Mouse (Mus musculus) midbrain, embryonic 11.5 days (tissue): Measurements from ENCODE around the gene Atg2a. TPM values are rescaled to one million over a fixed set of nuclear protein-coding genes. Genes with fewer than 3 reads are reported as not detected.

ENCODE experiments used
- ATAC-seq: fragments of 200-750 bp; cut with Nextera tagmentation; 2 replicates; pipeline ENCODE4 v1.8.0; 2017; ENCODE audit warnings: moderate TSS enrichment, moderate library complexity; ENCODE audit not compliant: low FRiP score
- DNase-seq: peaks from one replicate; pipeline ENCODE4 v3.0.0; 2015; ENCODE audit warnings: low spot score; ENCODE audit errors: missing footprints
- H3K27ac ChIP-seq: fragments of 300-500 bp; sonication (generic); 2 replicates; pipeline ENCODE4 v1.5.1; 2014; ENCODE audit warnings: low read depth, low read length
- H3K27me3 ChIP-seq: fragments of 300-500 bp; sonication (generic); 2 replicates; pipeline ENCODE4 v1.6.1; 2014; ENCODE audit warnings: mild to moderate bottlenecking, low read length, moderate library complexity, mixed read lengths; ENCODE audit not compliant: control insufficient read depth, insufficient read depth
- H3K36me3 ChIP-seq: fragments of 300-500 bp; sonication (generic); 2 replicates; pipeline ENCODE4 v1.6.1; 2014; ENCODE audit warnings: mild to moderate bottlenecking, low read length, moderate library complexity, mixed read lengths; ENCODE audit not compliant: control insufficient read depth, insufficient read depth
- H3K4me1 ChIP-seq: fragments of 300-500 bp; sonication (generic); 2 replicates; pipeline ENCODE4 v1.6.1; 2014; ENCODE audit warnings: low read length; ENCODE audit not compliant: control insufficient read depth, insufficient read depth
- H3K4me2 ChIP-seq: fragments of 300-500 bp; sonication (generic); 2 replicates; pipeline ENCODE4 v1.6.1; 2014; ENCODE audit warnings: mild to moderate bottlenecking, moderate library complexity
- H3K4me3 ChIP-seq: fragments of 300-500 bp; sonication (generic); 2 replicates; pipeline ENCODE4 v1.5.1; 2014; ENCODE audit warnings: low read depth, low read length
- H3K9ac ChIP-seq: fragments of 300-500 bp; sonication (generic); 2 replicates; pipeline ENCODE4 v1.6.1; 2014; ENCODE audit warnings: low read length
- H3K9me3 ChIP-seq: fragments of 300-500 bp; sonication (generic); 2 replicates; pipeline ENCODE4 v1.6.1; 2016; ENCODE audit warnings: low read length; ENCODE audit not compliant: control insufficient read depth
- WGBS: fragments of 180-500 bp; shearing (Covaris S2); extraction: QIAGEN DNeasy Blood & Tissue Kit; methylation state at CpG from one replicate; pipeline ENCODE4 v1.1.7; 2014; 5-methylcytosine and 5-hydroxymethylcytosine counted together
- polyA plus RNA-seq: library from polyadenylated mRNA; unstranded; fragments of >200 nt; fragmentation: Nextera tagmentation; extraction: Ambion mirVana; gene quantifications from 2 replicates; pipeline ENCODE4 v1.2.1, GENCODE M21; 2014

The Atg2a gene
- polyA plus RNA-seq = 7.1 and 8.1 TPM in 2 replicates

- DNase-seq (peak; percentile 99), ATAC-seq (peak; percentile 95)
- Histone ChIP-seq H3K9me3 (no peaks in the 10 kb centered on the region), H3K27me3 (no peaks in the 10 kb centered on the region), H3K36me3 (peaks cover 4% of the 10 kb centered on the region; the same call in 1 of the 2 replicates), H3K4me1 (peaks cover 8% of the 10 kb centered on the region), H3K4me2 (peak within 1 kb of the TSS; percentile 96), H3K9ac (peak within 1 kb of the TSS; percentile 92), H3K27ac (peak within 1 kb of the TSS; percentile 30; the same call in 1 of the 2 replicates), H3K4me3 (peak within 1 kb of the TSS; percentile 82)
- WGBS = under 1% methylated on average over 55 of the region's 55 CpGs
These were observed at the start of gene Atg2a for GRCm38 (mm10) chr19:6241274-6242107. Gene Atg2a (plus strand): TSS chr19:6241668.

GRCm38 (mm10) chr19:6204265-6204664, 37.2 kb upstream of the Atg2a start:
- H3K27ac ChIP-seq = no peak overlapping the region
- ATAC-seq = no peak
- WGBS = 75% methylated on average over 2 of the region's 2 CpGs
- H3K36me3 ChIP-seq = no peaks in the 10 kb centered on the region
- H3K4me2 ChIP-seq = no peak overlapping the region
- H3K27me3 ChIP-seq = no peaks in the 10 kb centered on the region
- H3K9ac ChIP-seq = no peak overlapping the region
- no peak overlapping the region for H3K4me3 ChIP-seq
- H3K4me1 ChIP-seq = no peaks in the 10 kb centered on the region
- DNase-seq = no peak
- no peaks in the 10 kb centered on the region for H3K9me3 ChIP-seq

- Histone ChIP-seq H3K27ac (no peak overlapping the region), H3K36me3 (no peaks in the 10 kb centered on the region), H3K4me2 (no peak overlapping the region), H3K4me1 (no peaks in the 10 kb centered on the region), H3K27me3 (no peaks in the 10 kb centered on the region), H3K9me3 (no peaks in the 10 kb centered on the region), H3K4me3 (no peak overlapping the region), H3K9ac (no peak overlapping the region)
- DNase-seq = no peak
- no peak for ATAC-seq
- WGBS = 77% methylated on average over 5 of the region's 5 CpGs
These were observed 34.8 kb upstream of the Atg2a start for GRCm38 (mm10) chr19:6206716-6207115.

GRCm38 (mm10) chr19:6216046-6216705, 25.3 kb upstream of the Atg2a start:
- no peak for DNase-seq
- Histone ChIP-seq H3K4me3 (no peak overlapping the region), H3K27me3 (no peaks in the 10 kb centered on the region), H3K4me2 (no peak overlapping the region), H3K4me1 (no peaks in the 10 kb centered on the region), H3K36me3 (no peaks in the 10 kb centered on the region), H3K9ac (no peak overlapping the region), H3K27ac (no peak overlapping the region), H3K9me3 (no peaks in the 10 kb centered on the region)
- ATAC-seq = no peak
- WGBS = 82% methylated on average over 6 of the region's 6 CpGs

- no peak overlapping the region for H3K4me2 ChIP-seq
- no peak overlapping the region for H3K9ac ChIP-seq
- 75% methylated on average over 6 of the region's 6 CpGs for WGBS
- no peaks in the 10 kb centered on the region for H3K4me1 ChIP-seq
- H3K4me3 ChIP-seq = no peak overlapping the region
- no peaks in the 10 kb centered on the region for H3K36me3 ChIP-seq
- H3K27ac ChIP-seq = no peak overlapping the region
- no peaks in the 10 kb centered on the region for H3K27me3 ChIP-seq
- no peak for ATAC-seq
- no peak for DNase-seq
- H3K9me3 ChIP-seq = no peaks in the 10 kb centered on the region
These were observed 22.9 kb upstream of the Atg2a start for GRCm38 (mm10) chr19:6218606-6219005.

- Histone ChIP-seq H3K9ac (no peak within 1 kb of the TSS), H3K4me2 (no peak within 1 kb of the TSS), H3K27ac (no peak within 1 kb of the TSS), H3K4me3 (no peak within 1 kb of the TSS), H3K36me3 (peaks cover 3% of the 10 kb centered on the region; the same call in 1 of the 2 replicates), H3K4me1 (no peaks in the 10 kb centered on the region), H3K27me3 (no peaks in the 10 kb centered on the region), H3K9me3 (no peaks in the 10 kb centered on the region)
- DNase-seq = no peak
- 25% methylated on average over 2 of the region's 2 CpGs for WGBS
- ATAC-seq = no peak
These were observed 15.3 kb upstream of the Atg2a start, which contains the start of gene Gpha2 for GRCm38 (mm10) chr19:6226135-6226534. Gene Gpha2 (plus strand): TSS chr19:6226380.

GRCm38 (mm10) chr19:6226763-6227162, 14.7 kb upstream of the Atg2a start:
- no peak overlapping the region for H3K4me3 ChIP-seq
- WGBS = 89% methylated on average over 14 of the region's 14 CpGs
- H3K27ac ChIP-seq = no peak overlapping the region
- DNase-seq (no peak), ATAC-seq (no peak)
- H3K4me1 ChIP-seq = no peaks in the 10 kb centered on the region
- H3K9me3 ChIP-seq = no peaks in the 10 kb centered on the region
- no peaks in the 10 kb centered on the region for H3K27me3 ChIP-seq
- peaks cover 3% of the 10 kb centered on the region; the same call in 1 of the 2 replicates for H3K36me3 ChIP-seq
- H3K9ac ChIP-seq = no peak overlapping the region
- no peak overlapping the region for H3K4me2 ChIP-seq

- no peaks in the 10 kb centered on the region for H3K4me1 ChIP-seq
- no peak overlapping the region for H3K27ac ChIP-seq
- no peak overlapping the region for H3K4me3 ChIP-seq
- DNase-seq (no peak), ATAC-seq (no peak)
- H3K9me3 ChIP-seq = no peaks in the 10 kb centered on the region
- no peak overlapping the region for H3K9ac ChIP-seq
- H3K27me3 ChIP-seq = no peaks in the 10 kb centered on the region
- WGBS = 82% methylated on average over 4 of the region's 4 CpGs
- no peak overlapping the region for H3K4me2 ChIP-seq
- H3K36me3 ChIP-seq = peaks cover 3% of the 10 kb centered on the region; the same call in 1 of the 2 replicates
These were observed 13.6 kb upstream of the Atg2a start for GRCm38 (mm10) chr19:6227864-6228263.

- Histone ChIP-seq H3K4me3 (no peak overlapping the region), H3K36me3 (peaks cover 3% of the 10 kb centered on the region; the same call in 1 of the 2 replicates)
- ATAC-seq = no peak
These were observed 11.1 kb upstream of the Atg2a start for GRCm38 (mm10) chr19:6230411-6230810.

More at GRCm38 (mm10) chr19:6230411-6230810, 11.1 kb upstream of the Atg2a start:
- no peaks in the 10 kb centered on the region for H3K9me3 ChIP-seq
- no peak overlapping the region for H3K27ac ChIP-seq
- peaks cover 8% of the 10 kb centered on the region for H3K4me1 ChIP-seq
- DNase-seq = no peak
- 83% methylated on average over 4 of the region's 4 CpGs for WGBS
- H3K4me2 ChIP-seq = no peak overlapping the region
- no peak overlapping the region for H3K9ac ChIP-seq
- H3K27me3 ChIP-seq = no peaks in the 10 kb centered on the region
